Mouse (Mus musculus): Measurements from ENCODE around the gene Thap7. TPM values are rescaled to one million over a fixed set of nuclear protein-coding genes. Genes with fewer than 3 reads are reported as not detected.

Thap7 gene
- polyA plus RNA-seq, 1 experiment from 2014 or later = 53.4 TPM

- no peaks in the 10 kb centered on the region for H3K4me1 ChIP-seq (ENCODE audit: insufficient read depth, low read depth, low read length)
- H3K4me3 ChIP-seq (ENCODE audit: low read depth, low read length) = no peak overlapping the region
- peak; percentile 32 for ATAC-seq
- WGBS = 23% methylated on average over 10 of the region's 10 CpGs
- no peak for TF ChIP-seq EP300 (IDR thresholded peaks at IDR 0.05)
- no peak for TF ChIP-seq CTCF (IDR thresholded peaks at IDR 0.05)
- H3K36me3 ChIP-seq (ENCODE audit: insufficient read depth, low read length) = no peaks in the 10 kb centered on the region
- no peak overlapping the region for H3K4me2 ChIP-seq (replicated peaks; ENCODE audit: low read depth, low read length)
- H3K27ac ChIP-seq (ENCODE audit: low read length) = no peak overlapping the region
- H3K9me3 ChIP-seq (ENCODE audit: low read length) = no peaks in the 10 kb centered on the region
- no peak for DNase-seq (ENCODE audit: low spot score)
- H3K9ac ChIP-seq (replicated peaks; ENCODE audit: low read depth) = no peak overlapping the region
- no peaks in the 10 kb centered on the region for H3K27me3 ChIP-seq (replicated peaks; ENCODE audit: insufficient read depth, low read length)
These were observed 31.6 kb downstream of the Thap7 start for GRCm38 (mm10) chr16:17499249-17499883.

- no peak overlapping the region for H3K9ac ChIP-seq (replicated peaks; ENCODE audit: low read depth)
- H3K27ac ChIP-seq (ENCODE audit: low read length) = no peak overlapping the region
- no peaks in the 10 kb centered on the region for H3K4me1 ChIP-seq (ENCODE audit: insufficient read depth, low read depth, low read length)
- H3K27me3 ChIP-seq (replicated peaks; ENCODE audit: insufficient read depth, low read length) = no peaks in the 10 kb centered on the region
- H3K4me2 ChIP-seq (replicated peaks; ENCODE audit: low read depth, low read length) = no peak overlapping the region
- TF ChIP-seq EP300 (IDR thresholded peaks at IDR 0.05) (no peak), CTCF (IDR thresholded peaks at IDR 0.05) (no peak)
- H3K9me3 ChIP-seq (ENCODE audit: low read length) = no peaks in the 10 kb centered on the region
- WGBS = 52% methylated on average over 2 of the region's 2 CpGs
- DNase-seq (ENCODE audit: low spot score) (peak; percentile 51), ATAC-seq (peak; percentile 25)
- no peak overlapping the region for H3K4me3 ChIP-seq (ENCODE audit: low read depth, low read length)
- no peaks in the 10 kb centered on the region for H3K36me3 ChIP-seq (ENCODE audit: insufficient read depth, low read length)
These were observed 34.2 kb downstream of the Thap7 start for GRCm38 (mm10) chr16:17496499-17497305.

- H3K9me3 ChIP-seq (ENCODE audit: low read length) = no peaks in the 10 kb centered on the region
- H3K4me2 ChIP-seq (replicated peaks; ENCODE audit: low read depth, low read length) = no peak overlapping the region
- no peak overlapping the region for H3K4me3 ChIP-seq (ENCODE audit: low read depth, low read length)
- H3K27me3 ChIP-seq (replicated peaks; ENCODE audit: insufficient read depth, low read length) = no peaks in the 10 kb centered on the region
- whole genome bisulfite sequencing = 68% methylated on average over 5 of the region's 5 CpGs
- no peaks in the 10 kb centered on the region for H3K36me3 ChIP-seq (ENCODE audit: insufficient read depth, low read length)
- H3K9ac ChIP-seq (replicated peaks; ENCODE audit: low read depth) = no peak overlapping the region
- TF ChIP-seq CTCF (IDR thresholded peaks at IDR 0.05) (no peak), EP300 (IDR thresholded peaks at IDR 0.05) (no peak)
- DNase-seq (ENCODE audit: low spot score) (no peak), ATAC-seq (no peak)
- H3K4me1 ChIP-seq (ENCODE audit: insufficient read depth, low read depth, low read length) = no peaks in the 10 kb centered on the region
- H3K27ac ChIP-seq (ENCODE audit: low read length) = no peak overlapping the region
These were observed 38.9 kb downstream of the Thap7 start for GRCm38 (mm10) chr16:17491896-17492561.

- Histone ChIP-seq H3K27ac (ENCODE audit: low read length) (no peak overlapping the region), H3K4me2 (replicated peaks; ENCODE audit: low read depth, low read length) (no peak overlapping the region), H3K9ac (replicated peaks; ENCODE audit: low read depth) (no peak overlapping the region), H3K9me3 (ENCODE audit: low read length) (no peaks in the 10 kb centered on the region), H3K4me3 (ENCODE audit: low read depth, low read length) (no peak overlapping the region), H3K27me3 (replicated peaks; ENCODE audit: insufficient read depth, low read length) (no peaks in the 10 kb centered on the region), H3K4me1 (ENCODE audit: insufficient read depth, low read depth, low read length) (0 out of 2 replicates have a peak, but pooled peaks cover 3% of the 10 kb centered on the region), H3K36me3 (ENCODE audit: insufficient read depth, low read length) (no peaks in the 10 kb centered on the region)
- WGBS = 77% methylated on average over 5 of the region's 5 CpGs
- no peak for TF ChIP-seq EP300 (IDR thresholded peaks at IDR 0.05)
- ATAC-seq (no peak), DNase-seq (ENCODE audit: low spot score) (no peak)
These were observed 39.8 kb downstream of the Thap7 start for GRCm38 (mm10) chr16:17491154-17491553.

GRCm38 (mm10) chr16:17489469-17490111 is 41.3 kb downstream of the Thap7 start, which contains the start of gene Aifm3:
TSS of gene Aifm3 (plus strand) at chr16:17489611.
- H3K9me3 ChIP-seq (ENCODE audit: low read length) = no peaks in the 10 kb centered on the region
- H3K36me3 ChIP-seq (ENCODE audit: insufficient read depth, low read length) = peaks cover 5% of the 10 kb centered on the region; the same call in 1 of the 2 replicates
- no peak within 1 kb of the TSS for H3K27ac ChIP-seq (ENCODE audit: low read length)
- H3K4me1 ChIP-seq (ENCODE audit: insufficient read depth, low read depth, low read length) = 0 out of 2 replicates have a peak, but pooled peaks cover 3% of the 10 kb centered on the region
- peak within 1 kb of the TSS; percentile 39; the same call in 1 of the 2 replicates for H3K9ac ChIP-seq (replicated peaks; ENCODE audit: low read depth)
- ATAC-seq (peak; percentile 88), DNase-seq (ENCODE audit: low spot score) (peak; percentile 9)
- 2% methylated on average over 39 of the region's 47 CpGs for WGBS
- peak within 1 kb of the TSS; percentile 77 for H3K4me2 ChIP-seq (replicated peaks; ENCODE audit: low read depth, low read length)
- no peak for TF ChIP-seq CTCF (IDR thresholded peaks at IDR 0.05)
- TF ChIP-seq EP300 (IDR thresholded peaks at IDR 0.05) = no peak
- H3K27me3 ChIP-seq (replicated peaks; ENCODE audit: insufficient read depth, low read length) = no peaks in the 10 kb centered on the region
- peak within 1 kb of the TSS; percentile 39 for H3K4me3 ChIP-seq (ENCODE audit: low read depth, low read length)

Data from lung, postnatal 0 days (tissue).